Mouse (Mus musculus) embryonic facial prominence, embryonic 12.5 days (tissue): Measurements from ENCODE around the gene Dtnb. TPM values are rescaled to one million over a fixed set of nuclear protein-coding genes. Genes with fewer than 3 reads are reported as not detected.

Source experiments
- ATAC-seq: fragments of 200-750 bp; cut with Nextera tagmentation; 2 replicates; pipeline ENCODE4 v1.8.0; 2017; ENCODE audit not compliant: insufficient number of reproducible peaks, insufficient read depth, low FRiP score, low TSS enrichment
- H3K27ac ChIP-seq: fragments of 300-500 bp; sonication (generic); 2 replicates; pipeline ENCODE4 v1.5.1; 2016; ENCODE audit warnings: mild to moderate bottlenecking
- H3K27me3 ChIP-seq: fragments of 300-500 bp; sonication (generic); 2 replicates; pipeline ENCODE4 v1.6.1; 2016; ENCODE audit warnings: mild to moderate bottlenecking, moderate library complexity
- H3K36me3 ChIP-seq: fragments of 300-500 bp; sonication (generic); 2 replicates; pipeline ENCODE4 v1.6.1; 2016; ENCODE audit warnings: mild to moderate bottlenecking
- H3K4me1 ChIP-seq: fragments of 300-500 bp; sonication (generic); 2 replicates; pipeline ENCODE4 v1.6.1; 2016
- H3K4me2 ChIP-seq: fragments of 300-500 bp; sonication (generic); replicated peaks from 2 replicates; pipeline ENCODE4 v1.6.1; 2016; ENCODE audit warnings: mild to moderate bottlenecking, moderate library complexity
- H3K4me3 ChIP-seq: fragments of 300-500 bp; sonication (generic); 2 replicates; pipeline ENCODE4 v1.5.1; 2016; ENCODE audit warnings: mild to moderate bottlenecking
- H3K9ac ChIP-seq: fragments of 300-500 bp; sonication (generic); 2 replicates; pipeline ENCODE4 v1.6.1; 2016; ENCODE audit warnings: mild to moderate bottlenecking, moderate library complexity
- H3K9me3 ChIP-seq: fragments of 300-500 bp; sonication (generic); 2 replicates; pipeline ENCODE4 v1.6.1; 2016; ENCODE audit warnings: mild to moderate bottlenecking, moderate library complexity
- WGBS: fragments of 180-500 bp; shearing (Covaris S2); methylation state at CpG from one replicate; pipeline ENCODE4 v1.1.7; 2016; 5-methylcytosine and 5-hydroxymethylcytosine counted together
- polyA plus RNA-seq: library from polyadenylated mRNA; unstranded; fragments of >200 nt; fragmentation: Nextera tagmentation; extraction: Ambion mirVana; gene quantifications from 2 replicates; pipeline ENCODE4 v1.2.1, GENCODE M21; 2016

Dtnb gene
- polyA plus RNA-seq, 1 experiment from 2014 or later, result 54.8 TPM

DNA sequence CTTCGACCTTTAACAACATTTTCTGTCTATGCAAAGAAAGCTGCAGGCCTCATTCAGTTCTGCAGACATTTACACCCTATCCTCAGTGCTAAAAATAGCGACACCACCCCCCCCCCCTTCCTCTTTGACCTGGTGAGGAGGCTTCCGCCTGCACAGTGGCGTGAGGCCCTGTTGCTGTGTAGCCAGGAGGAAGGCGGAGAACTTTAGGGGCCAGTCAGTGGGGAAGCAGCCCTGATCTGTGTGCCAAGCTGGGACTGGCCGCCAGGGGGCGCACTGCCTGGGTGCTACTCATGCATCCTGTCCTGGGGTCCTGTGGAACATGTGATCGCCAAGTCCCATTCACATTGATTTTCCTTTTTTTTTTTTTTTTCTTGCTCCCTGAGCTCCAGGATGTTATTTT, 209.3 kb downstream of the Dtnb start:
- Histone ChIP-seq H3K4me3 (no peak overlapping the region), H3K27ac (peak overlapping the region; percentile 91), H3K27me3 (no peaks in the 10 kb centered on the region), H3K9ac (no peak overlapping the region), H3K4me1 (peaks cover 40% of the 10 kb centered on the region), H3K36me3 (no peaks in the 10 kb centered on the region), H3K9me3 (no peaks in the 10 kb centered on the region), H3K4me2 (peak overlapping the region; percentile 1; the same call in 1 of the 2 replicates)
- 8% methylated on average over 8 of the region's 8 CpGs for WGBS
- peak; percentile 72 for ATAC-seq

DNA sequence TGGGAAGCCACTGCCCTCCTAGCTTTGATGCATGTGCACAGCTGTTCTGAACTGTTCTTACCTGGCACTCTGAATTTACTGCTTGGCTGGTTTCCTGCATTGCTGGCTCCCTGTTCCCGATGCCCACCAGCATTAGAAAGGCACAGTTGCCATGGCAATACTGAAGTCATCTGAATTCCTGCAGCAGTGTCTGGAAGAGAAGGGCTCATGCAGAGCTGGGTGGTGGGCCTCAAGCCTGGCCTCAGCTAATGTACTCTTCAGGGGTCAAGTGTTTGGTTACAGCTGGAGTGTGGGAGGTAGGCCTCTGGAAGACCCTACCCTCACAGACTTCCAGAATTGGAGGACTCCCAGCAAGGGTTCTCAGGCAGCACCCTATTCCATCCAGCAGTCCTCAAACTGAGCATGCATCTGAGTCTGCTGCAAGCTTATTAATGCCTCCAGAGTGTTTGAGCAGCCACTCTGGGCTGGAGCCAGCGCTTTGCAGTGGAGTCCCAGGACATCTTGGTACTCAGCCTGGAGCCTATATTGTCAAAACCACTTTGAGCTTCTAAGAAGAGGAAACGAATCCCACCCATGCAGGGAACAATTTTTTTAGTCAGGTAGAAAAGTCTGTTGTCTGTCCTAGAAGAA, 211.1 kb downstream of the Dtnb start:
- Histone ChIP-seq H3K27me3 (no peaks in the 10 kb centered on the region), H3K27ac (no peak overlapping the region; the same call in 1 of the 2 replicates), H3K9me3 (no peaks in the 10 kb centered on the region), H3K4me1 (peaks cover 57% of the 10 kb centered on the region), H3K36me3 (no peaks in the 10 kb centered on the region), H3K4me3 (no peak overlapping the region), H3K4me2 (no peak overlapping the region), H3K9ac (no peak overlapping the region)
- ATAC-seq, result no peak
- 59% methylated on average over 3 of the region's 3 CpGs for WGBS

- Histone ChIP-seq H3K9me3 (no peaks in the 10 kb centered on the region), H3K36me3 (no peaks in the 10 kb centered on the region), H3K4me2 (no peak overlapping the region), H3K9ac (no peak overlapping the region), H3K27ac (no peak overlapping the region), H3K4me3 (no peak overlapping the region), H3K27me3 (no peaks in the 10 kb centered on the region), H3K4me1 (peaks cover 65% of the 10 kb centered on the region)
- ATAC-seq, result no peak
- WGBS, result 92% methylated on average over 2 of the region's 2 CpGs
Measured at GRCm38 (mm10) chr12:3784258-3784657, 212.1 kb downstream of the Dtnb start.

DNA sequence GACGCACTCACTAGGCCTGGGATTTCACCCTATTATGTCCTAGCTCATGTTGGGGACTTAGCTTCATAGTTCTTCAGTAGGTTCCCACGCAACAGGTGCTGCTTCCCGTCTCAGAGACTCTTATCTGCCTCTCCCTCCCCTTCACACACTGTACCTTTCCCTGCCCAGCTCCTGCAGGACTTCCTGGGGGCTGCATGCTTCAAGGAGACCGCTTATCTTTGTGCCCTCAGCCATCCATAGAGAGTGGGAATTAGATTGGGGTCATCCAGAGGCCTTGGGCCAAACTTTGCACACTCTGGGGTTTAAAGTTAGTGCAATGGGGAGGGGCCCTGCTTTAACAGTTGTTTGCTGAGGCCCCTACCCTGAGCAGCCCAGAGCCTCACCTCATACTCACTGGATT, 212.5 kb downstream of the Dtnb start:
- WGBS, result 82% methylated on average over 4 of the region's 4 CpGs
- no peak overlapping the region for H3K27ac ChIP-seq
- H3K36me3 ChIP-seq, result no peaks in the 10 kb centered on the region
- H3K27me3 ChIP-seq, result no peaks in the 10 kb centered on the region
- H3K9me3 ChIP-seq, result no peaks in the 10 kb centered on the region
- no peak overlapping the region for H3K9ac ChIP-seq
- no peak overlapping the region for H3K4me3 ChIP-seq
- peaks cover 65% of the 10 kb centered on the region for H3K4me1 ChIP-seq
- H3K4me2 ChIP-seq, result no peak overlapping the region
- ATAC-seq, result no peak

- Histone ChIP-seq H3K9ac (no peak overlapping the region), H3K9me3 (no peaks in the 10 kb centered on the region), H3K4me1 (peaks cover 44% of the 10 kb centered on the region), H3K4me2 (no peak overlapping the region), H3K27ac (peak overlapping the region; percentile 83; the same call in 1 of the 2 replicates), H3K4me3 (no peak overlapping the region), H3K27me3 (no peaks in the 10 kb centered on the region), H3K36me3 (no peaks in the 10 kb centered on the region)
- 26% methylated on average over 3 of the region's 3 CpGs for WGBS
- no peak for ATAC-seq
Measured at GRCm38 (mm10) chr12:3787041-3787440, 214.9 kb downstream of the Dtnb start.

DNA sequence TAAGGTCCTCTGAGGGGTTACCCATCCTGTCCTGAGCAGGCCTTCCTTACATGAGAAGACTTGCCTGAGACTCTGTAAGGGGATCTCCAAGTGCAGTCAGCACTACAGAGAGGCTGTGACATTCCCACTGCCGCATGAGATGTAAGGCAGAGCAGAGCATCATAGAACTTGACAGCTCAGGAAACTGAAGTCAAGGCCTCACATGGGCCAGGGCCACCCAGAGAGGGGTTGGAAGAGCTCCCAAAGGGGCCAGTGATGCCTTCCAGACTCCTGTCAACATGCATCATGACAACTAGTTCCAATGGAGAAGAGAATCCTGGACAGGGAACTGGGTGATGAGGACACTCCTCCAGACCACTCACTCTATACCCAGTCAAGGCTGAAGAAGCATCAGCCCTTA, 215.4 kb downstream of the Dtnb start:
- H3K27ac ChIP-seq, result peak overlapping the region; percentile 83
- H3K27me3 ChIP-seq, result no peaks in the 10 kb centered on the region
- H3K4me2 ChIP-seq, result no peak overlapping the region
- H3K9ac ChIP-seq, result no peak overlapping the region
- peak; percentile 7; the same call in 1 of the 2 replicates for ATAC-seq
- H3K4me3 ChIP-seq, result no peak overlapping the region
- WGBS, result 15% methylated on average over 1 of the region's 1 CpGs
- no peaks in the 10 kb centered on the region for H3K9me3 ChIP-seq
- peaks cover 42% of the 10 kb centered on the region for H3K4me1 ChIP-seq
- no peaks in the 10 kb centered on the region for H3K36me3 ChIP-seq

- Histone ChIP-seq H3K9ac (no peak overlapping the region), H3K27me3 (no peaks in the 10 kb centered on the region), H3K4me3 (no peak overlapping the region), H3K4me2 (no peak overlapping the region), H3K27ac (peak overlapping the region; percentile 83), H3K9me3 (no peaks in the 10 kb centered on the region), H3K4me1 (peaks cover 37% of the 10 kb centered on the region), H3K36me3 (no peaks in the 10 kb centered on the region)
- 17% methylated on average over 5 of the region's 5 CpGs for WGBS
- no peak for ATAC-seq
Measured at GRCm38 (mm10) chr12:3788421-3789051, 216.4 kb downstream of the Dtnb start.

- Histone ChIP-seq H3K27me3 (no peaks in the 10 kb centered on the region), H3K4me2 (no peak overlapping the region), H3K9me3 (no peaks in the 10 kb centered on the region), H3K36me3 (no peaks in the 10 kb centered on the region), H3K4me1 (peaks cover 33% of the 10 kb centered on the region), H3K4me3 (no peak overlapping the region), H3K27ac (no peak overlapping the region), H3K9ac (no peak overlapping the region)
- ATAC-seq, result no peak
- 71% methylated on average over 5 of the region's 5 CpGs for WGBS
Measured at GRCm38 (mm10) chr12:3789626-3790185, 217.5 kb downstream of the Dtnb start.

DNA sequence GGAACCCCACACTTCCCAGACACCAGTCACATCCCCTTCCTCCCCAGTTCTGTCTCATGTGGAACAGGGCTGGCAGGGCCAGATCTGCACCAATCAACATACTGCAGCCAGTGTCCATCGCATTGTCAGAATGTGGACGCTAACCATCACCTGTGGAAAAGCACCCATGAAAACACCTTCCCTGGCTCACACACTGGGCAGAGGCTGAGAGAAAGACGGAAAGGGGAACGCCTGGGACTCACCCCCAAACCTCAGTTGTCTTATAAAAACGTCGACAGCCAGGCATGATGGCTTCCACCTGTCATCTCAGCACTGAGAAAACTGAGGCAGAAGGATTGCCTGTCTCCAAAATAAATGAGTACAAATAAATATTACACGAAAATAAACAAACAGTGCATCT, 219.1 kb downstream of the Dtnb start:
- Histone ChIP-seq H3K27ac (no peak overlapping the region), H3K27me3 (no peaks in the 10 kb centered on the region), H3K9me3 (no peaks in the 10 kb centered on the region), H3K9ac (no peak overlapping the region), H3K4me2 (no peak overlapping the region), H3K4me3 (no peak overlapping the region), H3K4me1 (peaks cover 33% of the 10 kb centered on the region), H3K36me3 (no peaks in the 10 kb centered on the region)
- WGBS, result 56% methylated on average over 7 of the region's 7 CpGs
- no peak for ATAC-seq

DNA sequence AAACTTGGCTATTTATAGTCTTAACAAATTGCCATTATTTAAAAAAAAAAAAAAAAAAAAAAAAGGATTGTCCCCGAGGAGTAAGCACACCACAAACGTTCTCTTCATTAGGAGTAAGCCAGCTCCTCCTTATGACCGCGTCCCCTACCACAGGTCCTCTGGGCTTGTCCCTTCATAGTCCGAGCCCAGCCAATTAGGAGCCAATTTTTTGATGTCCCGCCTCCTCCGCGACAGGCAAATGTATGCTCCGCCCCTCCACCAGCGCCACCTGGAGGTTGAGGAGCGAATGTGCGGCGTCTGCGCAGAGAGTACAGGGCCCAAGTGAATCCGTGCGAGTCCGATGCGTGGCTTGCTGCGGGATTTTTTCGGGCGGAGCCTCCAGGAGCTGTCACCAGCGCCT, 219.6 kb downstream of the Dtnb start:
- WGBS, result 1% methylated on average over 22 of the region's 22 CpGs
- H3K27ac ChIP-seq, result no peak overlapping the region
- ATAC-seq, result peak; percentile 71

DNA sequence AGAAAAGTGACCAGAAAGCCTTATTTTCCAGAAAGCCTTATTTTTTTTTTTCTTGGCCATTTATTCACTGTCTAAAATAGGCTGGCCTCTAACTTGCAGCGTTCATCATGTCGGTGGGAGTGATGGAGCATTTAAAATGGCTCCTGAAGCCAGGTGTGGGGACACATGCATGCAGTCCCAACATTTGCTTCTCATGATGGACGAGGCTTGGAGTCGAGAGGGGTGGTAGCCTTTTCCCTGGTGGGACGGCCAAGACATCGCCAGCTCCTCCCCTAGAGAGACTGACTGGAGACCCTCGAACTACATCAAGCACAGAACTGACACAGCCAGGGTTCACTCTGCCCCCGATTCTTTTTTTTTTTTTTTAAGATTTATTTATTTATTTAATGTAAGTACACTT, 220.1 kb downstream of the Dtnb start:
- no peak for ATAC-seq
- peaks cover 26% of the 10 kb centered on the region for H3K4me1 ChIP-seq
- peak overlapping the region; percentile 32 for H3K4me3 ChIP-seq
- H3K27me3 ChIP-seq, result no peaks in the 10 kb centered on the region
- WGBS, result 22% methylated on average over 8 of the region's 8 CpGs
- H3K9me3 ChIP-seq, result no peaks in the 10 kb centered on the region
- no peaks in the 10 kb centered on the region for H3K36me3 ChIP-seq
- peak overlapping the region; percentile 44; the same call in 1 of the 2 replicates for H3K9ac ChIP-seq
- H3K4me2 ChIP-seq, result peak overlapping the region; percentile 56
- H3K27ac ChIP-seq, result no peak overlapping the region

More for the DNA sequence above, 219.6 kb downstream of the Dtnb start:
- Histone ChIP-seq H3K4me2 (peak overlapping the region; percentile 56), H3K4me1 (peaks cover 32% of the 10 kb centered on the region), H3K4me3 (peak overlapping the region; percentile 32), H3K9me3 (no peaks in the 10 kb centered on the region), H3K9ac (peak overlapping the region; percentile 44; the same call in 1 of the 2 replicates), H3K36me3 (no peaks in the 10 kb centered on the region), H3K27me3 (no peaks in the 10 kb centered on the region)

DNA sequence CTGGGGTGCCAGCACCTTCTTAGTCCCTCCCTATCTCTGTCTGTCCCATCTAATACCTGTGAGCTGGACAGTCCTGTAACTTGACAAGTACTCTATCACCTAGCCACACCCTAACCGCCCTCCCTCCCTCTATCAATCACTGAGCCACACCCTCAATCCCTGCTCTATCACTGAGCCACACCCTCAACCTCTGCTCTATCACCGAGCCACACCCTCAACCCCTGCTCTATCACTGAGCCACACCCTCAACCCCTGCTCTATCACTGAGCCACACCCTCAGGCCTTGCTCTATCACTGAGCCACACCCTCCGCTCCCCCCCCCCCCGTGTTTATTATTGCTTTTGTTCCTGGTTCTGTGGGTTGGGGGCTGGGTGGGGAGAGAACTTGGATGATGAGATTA, 223.4 kb downstream of the Dtnb start:
- Histone ChIP-seq H3K4me3 (no peak overlapping the region), H3K9ac (no peak overlapping the region), H3K36me3 (no peaks in the 10 kb centered on the region), H3K27ac (no peak overlapping the region), H3K4me1 (0 out of 2 replicates have a peak, but pooled peaks cover 2% of the 10 kb centered on the region), H3K27me3 (no peaks in the 10 kb centered on the region), H3K9me3 (no peaks in the 10 kb centered on the region), H3K4me2 (no peak overlapping the region)
- no peak for ATAC-seq
- 35% methylated on average over 4 of the region's 4 CpGs for WGBS
